Mouse (Mus musculus): ENCODE results near the gene Taf1d.
"Not testable (repeated sequence)": the region's sequence is repeated elsewhere in the genome, so short reads cannot be mapped to it uniquely, and the experiment has no call there.

Gene Taf1d

GRCm38 (mm10) chr9:15305503-15306397 lies at the start of gene Taf1d:
TSS of gene Taf1d (plus strand) at chr9:15306214.
- peak; percentile 97 for DNase-seq

GRCm38 (mm10) chr9:15256214-15256613 lies 49.8 kb upstream of the Taf1d start:
- no peak for DNase-seq

- no peak for DNase-seq
Observed at GRCm38 (mm10) chr9:15261980-15262379, 44.0 kb upstream of the Taf1d start.

- no peak for DNase-seq
Observed at GRCm38 (mm10) chr9:15263487-15263886, 42.5 kb upstream of the Taf1d start.

- DNase-seq: no peak
Observed at GRCm38 (mm10) chr9:15273981-15274380, 32.0 kb upstream of the Taf1d start.

GRCm38 (mm10) chr9:15276855-15277254 lies 29.2 kb upstream of the Taf1d start:
- no peak for DNase-seq

GRCm38 (mm10) chr9:15278343-15278742 lies 27.7 kb upstream of the Taf1d start:
- DNase-seq: no peak

GRCm38 (mm10) chr9:15279139-15279648 lies 26.8 kb upstream of the Taf1d start:
- no peak for DNase-seq

- peak; percentile 95 for DNase-seq
Observed at GRCm38 (mm10) chr9:15279649-15280490, 26.1 kb upstream of the Taf1d start, which contains the start of gene Med17. TSS of gene Med17 (minus strand) at chr9:15279931.

GRCm38 (mm10) chr9:15280491-15280879 lies 25.5 kb upstream of the Taf1d start:
- peak; percentile 13 for DNase-seq

- DNase-seq: peak; percentile 39
Observed at GRCm38 (mm10) chr9:15285443-15285842, 20.6 kb upstream of the Taf1d start.

GRCm38 (mm10) chr9:15287846-15288245 lies 18.2 kb upstream of the Taf1d start:
- peak; percentile 18 for DNase-seq

- no peak for DNase-seq
Observed at GRCm38 (mm10) chr9:15288402-15288801, 17.6 kb upstream of the Taf1d start.

- peak; percentile 58 for DNase-seq
Observed at GRCm38 (mm10) chr9:15289251-15289650, 16.8 kb upstream of the Taf1d start.

GRCm38 (mm10) chr9:15297112-15297511 lies 8.9 kb upstream of the Taf1d start:
- no peak for DNase-seq

GRCm38 (mm10) chr9:15298451-15298850 lies 7.6 kb upstream of the Taf1d start:
- no peak for DNase-seq

GRCm38 (mm10) chr9:15300056-15300455 lies 6.0 kb upstream of the Taf1d start:
- DNase-seq: no peak

- peak; percentile 16 for DNase-seq
Observed at GRCm38 (mm10) chr9:15301399-15301798, 4.6 kb upstream of the Taf1d start.

- not testable (repeated sequence) for DNase-seq
Observed at GRCm38 (mm10) chr9:15302006-15302405, 4.0 kb upstream of the Taf1d start.

- DNase-seq: no peak
Observed at GRCm38 (mm10) chr9:15302881-15303280, 3.1 kb upstream of the Taf1d start.

- DNase-seq: no peak
Observed at GRCm38 (mm10) chr9:15306398-15307119, 545 bp downstream of the Taf1d start, which contains the start of gene 4931406C07Rik. TSS of gene 4931406C07Rik (minus strand) at chr9:15306448.

GRCm38 (mm10) chr9:15307257-15307656 lies 1.2 kb downstream of the Taf1d start:
- DNase-seq: no peak

- DNase-seq: no peak
Observed at GRCm38 (mm10) chr9:15308254-15308653, 2.2 kb downstream of the Taf1d start.

Measured in liver (tissue).